Mouse (Mus musculus): ENCODE data around the gene Limch1. TPM values are rescaled to one million over a fixed set of nuclear protein-coding genes. Genes with fewer than 3 reads are reported as not detected.

The Limch1 gene
- polyA plus RNA-seq, 1 experiment from 2014 or later: 67.8 TPM

- Histone ChIP-seq H3K27me3 (ENCODE audit: insufficient read depth, low read length) (no peaks in the 10 kb centered on the region), H3K9ac (no peak overlapping the region), H3K4me3 (ENCODE audit: low read depth, low read length) (no peak overlapping the region), H3K27ac (ENCODE audit: low read depth) (peak overlapping the region; percentile 47), H3K36me3 (ENCODE audit: insufficient read depth) (no peaks in the 10 kb centered on the region), H3K4me2 (no peak overlapping the region), H3K9me3 (ENCODE audit: low read depth, low read length) (no peaks in the 10 kb centered on the region), H3K4me1 (ENCODE audit: insufficient read depth) (peaks cover 14% of the 10 kb centered on the region)
- no peak for TF ChIP-seq CTCF (IDR thresholded peaks at IDR 0.05; ENCODE audit: low read depth)
- DNase-seq: peak; percentile 44
- 36% methylated on average over 3 of the region's 3 CpGs for WGBS
- ATAC-seq (ENCODE audit: insufficient read depth): no peak
Observed at GRCm38 (mm10) chr5:66723626-66724025, 22.0 kb upstream of the Limch1 start.

GRCm38 (mm10) chr5:66729306-66729705 is 16.3 kb upstream of the Limch1 start:
- no peaks in the 10 kb centered on the region for H3K4me1 ChIP-seq (ENCODE audit: insufficient read depth)
- ATAC-seq (ENCODE audit: insufficient read depth) (no peak), DNase-seq (no peak)
- no peak overlapping the region for H3K9ac ChIP-seq
- no peak overlapping the region for H3K4me3 ChIP-seq (ENCODE audit: low read depth, low read length)
- TF ChIP-seq CTCF (IDR thresholded peaks at IDR 0.05; ENCODE audit: low read depth): no peak
- no peak overlapping the region for H3K4me2 ChIP-seq
- WGBS: 87% methylated on average over 4 of the region's 4 CpGs
- H3K36me3 ChIP-seq (ENCODE audit: insufficient read depth): no peaks in the 10 kb centered on the region
- no peaks in the 10 kb centered on the region for H3K9me3 ChIP-seq (ENCODE audit: low read depth, low read length)
- no peak overlapping the region for H3K27ac ChIP-seq (ENCODE audit: low read depth)
- no peaks in the 10 kb centered on the region for H3K27me3 ChIP-seq (ENCODE audit: insufficient read depth, low read length)

- ATAC-seq (ENCODE audit: insufficient read depth) (peak; percentile 73; the same call in 1 of the 2 replicates), DNase-seq (peak; percentile 86)
- H3K27ac ChIP-seq (ENCODE audit: low read depth): no peak overlapping the region
- H3K9ac ChIP-seq: no peak overlapping the region
- peak; percentile 38 for TF ChIP-seq CTCF (IDR thresholded peaks at IDR 0.05; ENCODE audit: low read depth)
- H3K4me1 ChIP-seq (ENCODE audit: insufficient read depth): no peaks in the 10 kb centered on the region
- no peak overlapping the region for H3K4me2 ChIP-seq
- H3K27me3 ChIP-seq (ENCODE audit: insufficient read depth, low read length): no peaks in the 10 kb centered on the region
- no peak overlapping the region for H3K4me3 ChIP-seq (ENCODE audit: low read depth, low read length)
- WGBS: 54% methylated on average over 11 of the region's 11 CpGs
- no peaks in the 10 kb centered on the region for H3K9me3 ChIP-seq (ENCODE audit: low read depth, low read length)
- no peaks in the 10 kb centered on the region for H3K36me3 ChIP-seq (ENCODE audit: insufficient read depth)
Observed at GRCm38 (mm10) chr5:66730621-66731301, 14.9 kb upstream of the Limch1 start.

- Histone ChIP-seq H3K4me3 (ENCODE audit: low read depth, low read length) (no peak overlapping the region), H3K4me1 (ENCODE audit: insufficient read depth) (no peaks in the 10 kb centered on the region), H3K9me3 (ENCODE audit: low read depth, low read length) (no peaks in the 10 kb centered on the region), H3K36me3 (ENCODE audit: insufficient read depth) (no peaks in the 10 kb centered on the region), H3K4me2 (no peak overlapping the region), H3K27ac (ENCODE audit: low read depth) (no peak overlapping the region), H3K9ac (no peak overlapping the region), H3K27me3 (ENCODE audit: insufficient read depth, low read length) (no peaks in the 10 kb centered on the region)
- TF ChIP-seq CTCF (IDR thresholded peaks at IDR 0.05; ENCODE audit: low read depth): no peak
- no peak for ATAC-seq (ENCODE audit: insufficient read depth)
- 76% methylated on average over 1 of the region's 1 CpGs for WGBS
- DNase-seq: no peak
Observed at GRCm38 (mm10) chr5:66731302-66731697, 14.3 kb upstream of the Limch1 start.

- Histone ChIP-seq H3K36me3 (ENCODE audit: insufficient read depth) (no peaks in the 10 kb centered on the region), H3K9me3 (ENCODE audit: low read depth, low read length) (no peaks in the 10 kb centered on the region), H3K4me1 (ENCODE audit: insufficient read depth) (no peaks in the 10 kb centered on the region), H3K27ac (ENCODE audit: low read depth) (no peak overlapping the region), H3K4me2 (no peak overlapping the region), H3K9ac (no peak overlapping the region), H3K27me3 (ENCODE audit: insufficient read depth, low read length) (no peaks in the 10 kb centered on the region), H3K4me3 (ENCODE audit: low read depth, low read length) (no peak overlapping the region)
- 89% methylated on average over 1 of the region's 1 CpGs for WGBS
- DNase-seq (no peak), ATAC-seq (ENCODE audit: insufficient read depth) (no peak)
- no peak for TF ChIP-seq CTCF (IDR thresholded peaks at IDR 0.05; ENCODE audit: low read depth)
Observed at GRCm38 (mm10) chr5:66733556-66733955, 12.1 kb upstream of the Limch1 start.

GRCm38 (mm10) chr5:66739376-66739775 is 6.3 kb upstream of the Limch1 start:
- Histone ChIP-seq H3K4me2 (no peak overlapping the region), H3K27ac (ENCODE audit: low read depth) (no peak overlapping the region), H3K4me3 (ENCODE audit: low read depth, low read length) (no peak overlapping the region), H3K4me1 (ENCODE audit: insufficient read depth) (no peaks in the 10 kb centered on the region), H3K9ac (no peak overlapping the region), H3K36me3 (ENCODE audit: insufficient read depth) (no peaks in the 10 kb centered on the region), H3K9me3 (ENCODE audit: low read depth, low read length) (no peaks in the 10 kb centered on the region), H3K27me3 (ENCODE audit: insufficient read depth, low read length) (no peaks in the 10 kb centered on the region)
- WGBS: 92% methylated on average over 3 of the region's 3 CpGs
- TF ChIP-seq CTCF (IDR thresholded peaks at IDR 0.05; ENCODE audit: low read depth): no peak
- DNase-seq (no peak), ATAC-seq (ENCODE audit: insufficient read depth) (no peak)

GRCm38 (mm10) chr5:66745996-66746681 is 512 bp downstream of the Limch1 start:
- Histone ChIP-seq H3K9me3 (ENCODE audit: low read depth, low read length) (no peaks in the 10 kb centered on the region), H3K36me3 (ENCODE audit: insufficient read depth) (no peaks in the 10 kb centered on the region), H3K4me1 (ENCODE audit: insufficient read depth) (peaks cover 3% of the 10 kb centered on the region; the same call in 1 of the 2 replicates), H3K4me3 (ENCODE audit: low read depth, low read length) (peak overlapping the region; percentile 66), H3K27me3 (ENCODE audit: insufficient read depth, low read length) (peaks cover 18% of the 10 kb centered on the region), H3K4me2 (peak overlapping the region; percentile 92), H3K27ac (ENCODE audit: low read depth) (peak overlapping the region; percentile 77), H3K9ac (peak overlapping the region; percentile 58)
- DNase-seq (peak; percentile 78), ATAC-seq (ENCODE audit: insufficient read depth) (peak; percentile 74)
- under 1% methylated on average over 42 of the region's 42 CpGs for WGBS
- 0 out of 2 replicates have a peak, but pooled peaks have one; percentile 1 for TF ChIP-seq CTCF (IDR thresholded peaks at IDR 0.05; ENCODE audit: low read depth)
